Mouse (Mus musculus) common myeloid progenitor, adult 5-6 weeks (primary cell): Measurements from ENCODE around the gene Etfb. TPM values are rescaled to one million over a fixed set of nuclear protein-coding genes. Genes with fewer than 3 reads are reported as not detected.
A peak's percentile ranks its signal among the peaks of the same experiment; 100 is the strongest.
"Not testable (repeated sequence)": the region's sequence is repeated elsewhere in the genome, so short reads cannot be mapped to it uniquely, and the experiment has no call there.

Experiments used
- ATAC-seq: replicated peaks from 2 replicates; pipeline ENCODE4 v1.8.0; 2016; ENCODE audit warnings: low read depth, mild to moderate bottlenecking, moderate TSS enrichment, inconsistent platforms; ENCODE audit not compliant: poor library complexity, severe bottlenecking
- total RNA-seq: library from RNA; stranded (forward); fragments of 200-1000, 187-1606 nt; gene quantifications from 2 replicates; pipeline ENCODE4 v1.2.3, GENCODE M21; 2017

Etfb gene
- 481 and 496 TPM in 2 replicates for total RNA-seq

DNA sequence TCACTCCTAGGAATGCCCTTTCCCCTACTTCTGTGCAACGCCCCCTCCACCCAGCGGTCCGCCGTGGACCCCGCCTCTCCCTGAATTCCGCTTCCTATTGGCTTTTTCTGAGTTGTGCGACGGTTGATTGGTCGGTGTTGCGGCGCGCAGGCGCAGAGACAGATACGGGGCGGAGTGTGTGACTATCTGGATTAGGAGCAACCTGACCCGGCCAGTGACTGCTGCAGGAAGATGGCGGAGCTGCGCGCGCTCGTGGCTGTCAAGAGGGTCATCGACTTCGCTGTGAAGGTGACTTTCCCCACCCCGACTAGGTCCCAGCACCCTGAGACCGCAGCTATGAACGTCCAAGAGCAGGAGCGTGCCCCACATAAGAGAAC lies at the start of gene Etfb, which contains the start of gene Gm45233:
Etfb (plus strand) TSS at position 167 of the 377 bp plus-strand sequence.
Gm45233 (plus strand) TSS at position 212 of the 377 bp plus-strand sequence.
- peak; percentile 75 for ATAC-seq

DNA sequence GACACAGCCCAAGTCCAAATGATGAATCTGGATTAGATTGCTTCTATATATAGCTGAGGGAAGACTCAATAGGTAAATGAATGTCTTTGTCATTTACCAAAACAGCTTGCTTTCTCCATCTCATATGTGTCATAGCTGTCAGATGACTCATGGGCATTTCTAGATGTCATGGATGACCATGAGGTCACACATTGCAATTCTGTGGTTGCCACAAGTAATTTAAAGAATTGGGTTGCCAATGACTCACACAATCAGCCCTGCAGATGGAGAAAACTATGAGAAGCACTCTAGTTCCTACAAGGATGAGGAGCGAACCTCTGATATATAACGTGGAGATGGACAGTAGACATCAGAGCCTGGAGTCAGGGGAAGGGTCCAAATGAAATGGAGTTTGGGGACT lies 44.4 kb upstream of the Etfb start:
- ATAC-seq: no peak

DNA sequence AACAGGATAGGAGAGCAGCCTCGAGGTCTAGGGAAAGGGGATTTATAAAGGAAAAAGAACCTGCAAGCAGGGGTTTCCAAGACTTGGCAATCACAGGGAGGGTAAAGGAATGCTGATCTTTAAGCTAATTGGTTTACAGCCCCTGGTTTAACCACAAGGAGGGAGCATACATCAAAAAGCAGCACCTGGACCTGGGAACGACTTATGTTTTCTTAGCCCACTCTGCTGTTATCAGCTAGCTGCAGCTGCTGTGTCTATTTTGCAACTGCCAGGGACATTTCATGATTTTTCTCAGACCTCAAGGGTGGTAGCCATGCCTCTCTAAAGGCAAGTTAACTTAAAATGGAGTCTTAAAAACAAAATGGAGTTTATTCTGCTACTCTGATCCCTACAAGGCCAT lies 41.2 kb upstream of the Etfb start:
- ATAC-seq: peak; percentile 47; the same call in 1 of the 2 replicates

DNA sequence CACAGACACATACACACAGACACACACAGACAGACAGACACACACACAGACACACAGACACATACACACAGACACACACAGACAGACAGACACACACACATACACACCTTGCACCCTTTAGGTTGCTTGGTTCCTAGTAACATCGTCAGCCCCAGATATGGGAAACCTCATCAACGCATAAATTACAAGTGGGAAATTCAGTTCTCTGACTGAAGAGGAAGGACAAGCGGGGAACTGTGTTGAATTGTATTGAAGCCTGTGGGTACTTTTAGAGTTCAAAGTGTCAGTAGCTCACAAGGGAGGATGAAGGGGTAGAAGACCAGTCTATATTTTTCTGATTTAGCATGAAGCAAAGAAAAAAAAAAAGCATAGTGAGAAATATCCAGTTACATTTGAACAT lies 36.3 kb upstream of the Etfb start:
- 0 out of 2 replicates have a peak, but pooled peaks have one; percentile 33 for ATAC-seq

DNA sequence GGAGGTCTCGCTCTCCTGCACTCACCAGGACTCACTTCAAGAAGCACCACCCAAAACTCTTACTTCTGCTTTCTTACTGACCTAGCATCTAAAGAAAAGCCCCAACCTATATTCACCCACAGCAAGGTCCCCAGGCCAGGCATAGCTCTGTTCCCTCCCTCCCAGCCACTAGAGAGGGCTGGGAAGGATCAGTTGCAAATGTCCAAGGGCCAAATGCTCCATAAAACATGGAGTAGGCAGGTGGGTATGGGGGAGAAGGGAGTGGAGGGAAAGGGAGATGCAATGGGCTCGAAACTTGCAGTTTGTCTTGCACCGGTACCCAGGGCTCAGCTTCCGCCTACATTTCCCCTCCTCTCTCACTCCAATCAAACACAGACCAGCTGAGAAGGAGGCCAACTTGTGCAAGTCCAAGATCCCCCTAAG lies 35.7 kb upstream of the Etfb start, which contains the start of gene Siglecg:
Siglecg (plus strand) TSS at position 74 of the 423 bp plus-strand sequence.
- peak; percentile 94 for ATAC-seq

DNA sequence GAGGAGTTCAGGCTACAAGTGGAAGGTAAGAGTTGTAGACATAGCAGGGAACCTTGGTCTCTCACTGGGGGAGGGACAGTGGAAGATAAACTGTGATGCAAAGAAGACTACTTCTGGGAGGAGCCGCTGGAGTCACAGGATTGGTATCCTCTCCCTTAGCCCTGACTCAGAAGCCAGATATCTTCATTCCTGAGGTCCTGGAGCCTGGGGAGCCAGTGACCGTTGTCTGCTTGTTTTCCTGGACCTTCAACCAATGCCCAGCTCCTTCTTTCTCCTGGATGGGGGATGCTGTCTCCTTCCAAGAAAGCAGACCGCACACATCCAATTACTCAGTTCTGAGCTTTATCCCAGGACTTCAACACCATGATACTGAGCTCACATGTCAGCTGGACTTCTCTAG lies 34.8 kb upstream of the Etfb start:
- no peak for ATAC-seq

DNA sequence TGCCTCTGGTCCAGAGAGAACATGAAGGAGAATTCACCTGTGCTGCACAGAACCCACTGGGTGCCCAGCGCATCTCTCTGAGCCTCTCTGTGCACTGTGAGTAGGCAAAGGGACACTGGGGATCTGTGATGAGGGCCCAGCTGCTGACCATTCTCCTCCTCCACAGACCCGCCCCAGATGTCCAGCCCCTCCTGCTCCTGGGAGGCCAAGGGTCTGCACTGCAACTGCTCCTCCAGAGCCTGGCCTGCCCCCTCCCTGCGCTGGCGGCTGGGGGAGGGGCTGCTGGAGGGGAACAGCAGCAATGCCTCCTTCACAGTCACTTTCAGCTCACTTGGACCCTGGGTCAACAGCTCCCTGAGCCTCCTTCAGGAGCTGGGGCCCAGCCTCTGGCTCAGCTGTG lies 32.2 kb upstream of the Etfb start:
- ATAC-seq: not testable (repeated sequence)

DNA sequence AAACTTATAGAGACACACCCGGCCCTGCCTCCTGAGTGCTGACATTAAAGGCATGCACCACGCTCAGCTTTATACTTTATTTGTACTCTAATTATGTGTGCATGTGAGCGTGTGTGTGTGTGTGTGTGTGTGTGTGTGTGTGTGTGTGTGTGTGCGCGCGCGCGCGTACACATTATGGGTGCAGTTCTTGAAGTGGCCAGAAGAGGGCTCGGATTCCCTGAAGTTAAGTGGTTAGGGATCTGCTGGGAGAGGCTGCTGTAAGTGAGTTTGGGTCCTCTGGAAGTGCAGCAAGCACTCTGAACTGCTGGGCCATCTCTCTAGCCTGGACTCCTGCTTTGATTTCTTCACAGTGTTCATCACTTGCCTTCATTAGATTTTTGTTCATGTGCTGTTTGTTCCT lies 26.6 kb upstream of the Etfb start:
- ATAC-seq: no peak

DNA sequence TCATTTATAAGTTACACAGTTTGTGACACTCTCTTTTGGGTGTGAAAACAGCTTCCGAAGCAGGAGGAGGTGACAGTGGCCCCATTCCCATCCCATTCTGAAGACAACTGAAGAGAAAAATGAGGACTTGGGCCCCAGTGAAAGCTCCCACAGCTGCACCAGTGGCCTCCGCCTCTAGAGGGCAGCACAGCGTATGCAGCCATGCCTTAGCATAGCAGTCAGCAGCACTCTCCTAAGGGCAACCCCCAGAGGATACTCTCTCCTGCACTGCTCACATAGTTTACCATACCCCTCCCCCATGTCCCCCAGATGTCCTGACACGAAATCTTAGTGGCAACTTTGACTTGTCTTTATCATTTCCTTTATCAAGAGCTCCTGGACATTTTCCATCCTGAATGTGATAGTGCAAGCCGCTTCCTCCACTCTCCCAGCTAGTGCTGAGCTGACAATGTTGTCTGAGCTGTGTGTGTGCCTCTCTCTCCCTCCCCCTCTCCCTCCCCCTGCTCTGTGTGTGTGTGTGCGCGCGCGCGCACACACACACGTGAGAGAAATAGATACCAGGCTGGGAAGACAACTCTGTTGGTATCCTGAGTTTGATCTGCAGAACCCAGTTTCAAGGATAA lies 20.8 kb upstream of the Etfb start:
- peak; percentile 99 for ATAC-seq

DNA sequence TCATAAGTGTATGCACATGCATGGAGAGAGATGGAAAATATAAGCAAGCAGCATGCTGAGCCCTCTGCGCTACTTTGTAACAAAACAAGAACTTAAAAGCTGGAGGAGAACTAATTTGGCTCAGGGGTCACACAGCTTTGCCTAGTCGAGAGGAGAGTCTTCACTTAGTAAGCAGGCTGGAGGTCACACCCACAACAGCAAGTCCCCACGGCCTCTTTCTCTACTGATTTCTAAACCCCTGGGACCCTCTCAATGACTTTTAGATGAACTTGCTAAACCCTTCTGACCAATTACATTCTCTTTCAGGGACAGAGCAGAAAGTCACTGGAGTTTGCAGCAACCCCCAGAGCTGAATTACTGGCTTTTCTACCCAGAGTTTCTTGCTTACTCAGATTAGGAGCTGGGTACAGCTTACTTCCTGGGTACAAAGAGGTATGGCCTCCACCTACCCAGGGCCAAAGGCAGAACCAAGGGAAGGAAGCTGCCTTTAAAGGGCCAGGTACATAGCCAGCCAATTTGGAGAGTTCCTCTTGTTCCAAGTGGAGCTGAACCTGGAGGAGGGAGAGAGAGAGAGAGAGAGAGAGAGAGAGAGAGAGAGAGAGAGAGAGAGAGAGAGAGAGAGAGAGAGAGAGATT lies 19.8 kb upstream of the Etfb start:
- ATAC-seq: no peak

DNA sequence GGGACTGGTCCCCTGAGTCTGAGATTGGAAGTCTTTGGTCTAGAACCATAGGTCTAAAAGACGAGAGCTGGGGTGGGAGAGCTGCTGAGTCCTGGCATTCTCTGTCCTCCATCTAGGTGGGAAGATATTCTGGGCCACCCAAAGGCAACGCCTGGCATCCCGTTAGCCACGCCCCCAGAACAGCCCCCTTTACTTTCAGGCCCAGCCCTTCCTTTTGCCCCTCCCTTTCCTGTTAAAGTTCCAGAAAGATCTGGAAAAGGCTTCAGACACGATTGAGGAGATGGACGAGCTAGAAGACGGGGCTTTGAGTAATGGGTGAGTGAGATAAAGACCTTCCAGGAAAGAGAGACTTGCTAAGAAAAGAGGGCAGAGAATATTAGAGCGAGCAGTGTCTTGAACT lies 16.5 kb upstream of the Etfb start, which contains the start of gene Lim2:
Lim2 (plus strand) TSS at position 265 of the 400 bp plus-strand sequence.
- no peak for ATAC-seq

DNA sequence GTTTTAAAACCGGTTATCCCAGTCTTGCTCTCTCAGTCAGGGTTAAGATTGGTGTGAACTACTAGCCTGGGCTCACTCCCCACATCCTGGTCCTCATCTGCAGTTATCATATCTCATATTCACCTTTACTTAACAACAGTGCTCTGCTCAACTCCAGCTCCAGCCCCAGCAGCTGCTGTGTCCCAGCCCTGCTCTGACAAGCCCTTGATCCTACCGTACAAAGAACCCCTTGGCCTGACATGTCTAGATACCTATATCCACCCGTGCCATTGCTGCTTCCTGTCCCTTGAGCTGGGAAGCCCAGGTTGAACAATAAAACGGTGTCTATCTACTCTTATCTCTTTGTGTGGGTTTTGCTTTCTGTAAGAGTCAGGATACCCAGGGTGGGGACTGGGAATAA lies 14.4 kb upstream of the Etfb start:
- ATAC-seq: no peak

DNA sequence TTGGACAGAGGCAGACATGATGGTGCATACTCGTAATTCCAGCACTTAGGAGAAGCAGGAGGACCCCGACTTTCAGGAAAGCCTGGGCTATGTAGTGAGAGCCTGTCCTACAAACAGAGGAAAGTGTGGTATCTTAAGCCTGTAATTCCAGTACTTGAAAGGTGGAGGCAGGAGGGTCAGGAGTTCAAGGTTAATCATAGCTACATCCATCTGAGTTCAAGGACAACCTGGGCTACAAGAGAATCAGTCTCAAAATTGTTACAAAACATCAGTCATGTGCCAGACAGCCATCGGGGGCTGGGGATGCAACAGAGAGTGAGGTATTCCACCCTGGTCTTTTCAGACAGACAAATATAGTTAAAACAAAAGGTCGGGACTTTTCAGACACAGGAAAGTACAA lies 11.0 kb upstream of the Etfb start:
- no peak for ATAC-seq

DNA sequence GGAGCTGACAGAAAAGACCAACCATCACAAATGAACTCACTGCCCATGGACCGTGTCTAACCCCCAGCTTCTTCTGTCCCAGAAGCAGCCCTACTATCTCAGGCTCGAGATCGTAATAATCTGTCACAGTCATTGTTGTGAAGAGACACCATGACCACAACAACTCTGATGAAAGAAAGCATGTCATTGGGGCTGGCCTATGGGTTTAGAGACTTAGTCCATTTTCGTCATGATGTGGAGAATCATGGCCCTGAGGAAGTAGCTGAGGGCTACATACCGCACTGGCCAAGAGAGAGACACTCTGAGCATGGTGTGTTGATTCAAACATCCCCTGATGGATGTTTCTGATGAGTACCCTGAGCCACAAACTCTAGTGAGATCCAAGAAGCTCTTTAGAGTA lies 9.2 kb upstream of the Etfb start:
- ATAC-seq: no peak

DNA sequence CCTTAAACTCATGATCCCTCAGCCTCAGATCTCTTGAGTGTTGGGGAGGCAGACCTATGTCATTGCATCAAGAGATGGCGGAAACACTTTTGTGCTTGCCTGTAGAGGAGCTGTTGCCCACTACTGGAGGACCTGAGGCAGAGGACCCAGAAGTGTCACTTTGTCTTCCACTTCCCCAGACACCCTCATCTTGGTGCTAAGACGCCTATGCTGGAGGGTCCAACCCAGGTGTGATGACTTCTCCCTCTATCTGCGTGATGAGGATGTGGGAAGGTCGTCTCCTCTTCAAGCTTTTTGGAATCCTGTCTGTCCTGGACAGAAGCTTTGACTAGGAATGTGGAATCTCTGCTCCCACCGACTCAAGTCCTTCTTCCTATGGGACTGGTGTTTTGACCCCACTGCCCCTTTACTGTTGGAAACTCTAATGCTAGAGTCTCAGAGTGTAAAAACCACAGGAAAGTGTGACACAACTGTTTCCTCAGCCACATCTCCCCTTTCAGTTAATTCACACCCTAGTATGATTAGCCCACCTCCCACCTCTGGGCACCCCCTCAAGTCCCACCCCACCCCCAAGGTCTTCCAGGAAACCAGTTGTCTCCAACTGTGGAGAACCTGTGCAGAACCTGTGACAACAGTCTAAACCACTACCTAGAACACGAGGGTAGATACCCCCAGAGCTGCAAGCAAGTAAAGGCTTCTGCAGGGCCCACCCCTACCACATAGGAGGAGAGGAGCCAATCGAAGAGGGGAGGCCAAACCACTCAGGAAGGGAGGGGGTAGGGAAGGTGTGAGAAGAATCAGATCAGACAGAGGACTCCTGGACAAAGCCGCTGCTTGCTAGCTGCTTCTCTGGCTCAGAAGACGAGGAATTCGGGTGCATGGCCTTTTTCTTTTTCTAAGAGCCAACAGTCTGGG lies 7.3 kb upstream of the Etfb start, which contains the start of gene Nkg7:
Nkg7 (plus strand) TSS at position 733 of the 915 bp plus-strand sequence.
- ATAC-seq: peak; percentile 55

DNA sequence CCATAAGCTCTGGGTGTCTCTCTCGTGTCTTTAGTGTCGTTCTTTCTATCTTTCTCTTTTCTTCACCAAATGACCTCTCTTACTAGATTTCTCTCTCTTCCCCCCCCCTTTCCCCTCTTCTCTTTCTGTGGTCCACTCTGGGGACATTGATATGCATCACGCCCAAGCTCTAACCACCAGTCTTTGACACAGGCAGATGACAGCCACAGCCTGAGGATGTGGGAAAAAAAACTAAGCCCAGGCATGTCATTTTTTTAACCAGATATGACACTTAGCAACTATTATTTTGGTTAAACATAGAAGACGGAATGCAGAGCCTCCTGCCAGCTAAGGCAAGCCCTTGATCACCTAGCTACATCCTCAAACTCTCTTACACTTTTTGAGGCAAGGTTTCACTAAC lies 5.3 kb upstream of the Etfb start:
- ATAC-seq: peak; percentile 40

DNA sequence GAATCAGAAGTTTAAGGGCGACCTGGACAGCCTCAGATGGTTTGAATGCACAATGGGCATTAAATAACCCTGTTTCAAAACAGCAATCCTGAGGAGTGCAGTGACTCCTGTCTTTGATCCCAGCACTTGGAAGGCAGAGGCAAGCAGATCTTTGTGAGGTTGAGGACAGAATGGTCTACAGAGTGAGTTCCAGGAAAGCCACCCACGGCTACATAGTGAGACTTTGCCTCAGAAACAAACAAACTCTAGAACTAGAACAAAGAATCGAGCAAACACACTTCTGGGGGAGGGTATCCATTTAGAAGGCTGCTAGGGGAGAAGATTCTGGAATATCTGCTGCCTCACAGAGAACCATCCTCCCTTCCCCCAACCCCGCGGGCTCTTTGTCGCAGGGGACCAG lies 3.4 kb upstream of the Etfb start, which contains the start of gene Cldnd2:
Cldnd2 (plus strand) TSS at position 301 of the 400 bp plus-strand sequence.
- ATAC-seq: no peak

DNA sequence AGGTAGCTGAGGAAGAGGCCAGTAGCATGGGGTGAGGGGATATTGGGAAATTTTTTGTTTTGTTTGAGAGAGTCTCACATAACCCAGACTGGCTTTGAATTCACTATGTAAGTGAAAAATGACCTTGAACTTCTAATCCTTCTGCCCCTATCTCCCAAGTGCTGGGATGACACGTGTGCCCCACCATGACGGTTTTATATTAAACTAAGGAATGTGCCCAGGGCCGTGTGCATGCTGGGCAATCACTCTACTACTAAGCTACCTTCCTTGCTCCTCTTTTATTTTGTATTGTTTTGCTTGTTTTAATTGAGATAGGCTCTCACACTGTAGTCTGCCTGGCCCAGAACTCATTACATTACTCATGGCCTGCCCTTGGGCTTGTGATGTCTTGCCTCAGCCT lies 2.8 kb upstream of the Etfb start:
- no peak for ATAC-seq

DNA sequence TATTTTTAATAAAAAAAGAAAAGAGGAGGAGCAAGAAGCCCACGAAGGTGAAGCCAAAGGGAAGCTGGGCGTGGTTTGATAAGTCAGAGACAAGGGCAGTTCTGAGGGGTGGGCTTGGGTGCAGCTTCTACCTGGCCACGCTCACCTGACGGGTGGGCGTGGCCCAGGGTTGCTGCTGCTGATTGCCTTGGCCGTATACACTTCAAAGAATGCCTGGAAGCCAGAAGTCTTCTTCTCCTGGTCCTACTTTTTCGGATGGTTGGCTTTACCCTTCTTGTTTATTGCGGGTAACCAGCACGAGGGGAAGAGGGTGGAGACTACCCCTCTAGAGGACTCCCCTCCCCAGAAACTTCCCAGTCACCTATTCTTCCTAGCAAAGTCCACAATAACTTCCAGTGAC lies 1.2 kb upstream of the Etfb start:
- ATAC-seq: no peak

DNA sequence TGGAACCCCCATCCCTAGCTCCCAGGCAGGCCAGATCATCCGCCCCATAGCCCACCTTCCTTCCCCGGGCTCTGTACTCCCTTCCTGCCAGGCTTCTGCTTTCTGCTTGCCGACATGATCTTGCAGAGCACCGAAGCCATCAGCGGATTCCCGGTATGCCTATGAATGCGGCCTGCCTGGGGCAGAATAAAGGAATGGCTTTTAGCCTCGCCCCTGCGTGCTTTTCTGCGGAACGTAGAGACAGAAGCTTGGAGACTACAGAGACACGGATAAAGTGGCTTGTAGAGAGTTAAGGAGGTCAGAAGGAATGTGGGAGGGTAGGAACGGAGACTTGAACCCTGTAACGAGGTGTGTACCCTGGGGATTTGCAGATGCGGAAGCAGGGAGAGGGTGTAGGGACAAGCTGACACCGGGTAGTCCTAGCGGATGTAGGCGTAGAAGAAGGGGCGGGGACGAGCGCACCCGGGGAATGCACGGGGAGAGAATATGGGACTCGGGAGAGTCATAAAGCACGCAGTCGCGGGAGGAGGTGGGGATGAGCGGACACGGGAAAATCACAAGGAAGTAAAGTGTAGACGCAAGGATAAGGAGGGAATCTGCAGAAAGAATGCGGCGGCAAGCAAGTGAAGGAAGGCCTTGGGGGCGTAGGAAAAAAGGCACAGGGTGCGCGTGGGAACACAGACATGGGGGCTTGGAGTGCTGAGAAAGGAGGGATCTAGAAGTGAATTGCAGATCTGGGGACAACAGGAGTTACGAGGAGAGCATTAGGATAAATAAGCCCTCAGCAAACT lies 562 bp upstream of the Etfb start:
- ATAC-seq: peak; percentile 50
